In genomic region chr3:87381806-87382712, GRCm38 (mm10) we compare ENCODE assay signal across 1 mouse cellular context.
TF ChIP-seq lines count a peak whose summit lies in the region.

No protein-coding gene starts in this region.

TF ChIP-seq in CH12.LX, 34 proteins besides CTCF, POLR2A, EP300 and RAD21 (continued from another document):
- TF ChIP-seq ZC3H11A (IDR thresholded peaks at IDR 0.05; ENCODE audit: low read depth, low read length) (no peak), NRF1 (IDR thresholded peaks at IDR 0.05; ENCODE audit: low read depth, low read length) (no peak), SMC3 (IDR thresholded peaks at IDR 0.05; ENCODE audit: low read depth, low read length) (peak; percentile 2; the same call in 1 of the 2 replicates), MAX (IDR thresholded peaks at IDR 0.05; ENCODE audit: low read length) (peak; percentile 93), ETS1 (conservative IDR thresholded peaks at IDR 0.05; ENCODE audit: low read depth, low read length) (peak; percentile 67)
